Mouse (Mus musculus): Measurements from ENCODE around the gene Fnbp4.

DNA sequence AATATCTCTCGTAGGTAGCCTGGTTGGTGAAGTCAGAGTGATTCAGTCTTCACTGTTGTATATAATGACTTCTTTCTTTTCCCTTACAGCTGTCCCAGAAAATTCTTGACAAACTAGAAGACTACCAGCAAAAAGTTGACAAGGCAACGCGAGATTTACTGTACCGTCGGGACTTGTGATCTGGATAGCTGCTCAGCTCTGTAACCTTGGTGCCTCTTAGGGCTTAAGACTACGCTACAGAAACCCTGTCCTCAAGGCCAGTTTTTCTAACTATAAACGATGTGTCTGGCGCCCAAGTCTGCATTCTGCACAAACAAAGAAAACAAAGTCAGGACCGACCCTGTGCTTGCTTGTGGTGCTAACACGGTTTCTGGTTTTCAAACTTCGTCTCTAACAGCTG lies 9.8 kb upstream of the Fnbp4 start:
- no peak for TF ChIP-seq FOSL1 (IDR thresholded peaks at IDR 0.05; ENCODE audit: insufficient read depth, low read length, poor library complexity, severe bottlenecking)
- no peak for TF ChIP-seq CTCF (IDR thresholded peaks at IDR 0.05; ENCODE audit: control insufficient read depth, insufficient read depth, insufficient read length)
- TF ChIP-seq MYOG (IDR thresholded peaks at IDR 0.05; ENCODE audit: control insufficient read depth, extremely low read depth, insufficient read length), result no peak
- TF ChIP-seq USF1 (IDR thresholded peaks at IDR 0.05; ENCODE audit: low read depth), result no peak
